Mouse (Mus musculus) heart, embryonic 11.5 days (tissue): Measurements from ENCODE around the gene Tnfsf11. TPM values are rescaled to one million over a fixed set of nuclear protein-coding genes. Genes with fewer than 3 reads are reported as not detected.

ENCODE experiments used
- ATAC-seq: fragments of 200-750 bp; cut with Nextera tagmentation; replicated peaks from 2 replicates; pipeline ENCODE4 v1.8.0; 2017; ENCODE audit warnings: moderate library complexity; ENCODE audit not compliant: insufficient number of reproducible peaks, low FRiP score, low TSS enrichment
- H3K27ac ChIP-seq: fragments of 300-500 bp; sonication (generic); 2 replicates; pipeline ENCODE4 v1.5.1; 2014; ENCODE audit warnings: mild to moderate bottlenecking, low read depth, low read length
- H3K27me3 ChIP-seq: fragments of 300-500 bp; sonication (generic); 2 replicates; pipeline ENCODE4 v1.6.1; 2014; ENCODE audit warnings: mild to moderate bottlenecking, low read length, mixed read lengths; ENCODE audit not compliant: control insufficient read depth, insufficient read depth
- H3K36me3 ChIP-seq: fragments of 300-500 bp; sonication (generic); 2 replicates; pipeline ENCODE4 v1.6.1; 2014; ENCODE audit warnings: mild to moderate bottlenecking, low read length, moderate library complexity, mixed read lengths; ENCODE audit not compliant: control insufficient read depth, insufficient read depth
- H3K4me1 ChIP-seq: fragments of 300-500 bp; sonication (generic); 2 replicates; pipeline ENCODE4 v1.6.1; 2014; ENCODE audit warnings: low read length; ENCODE audit not compliant: control insufficient read depth, insufficient read depth
- H3K4me2 ChIP-seq: fragments of 300-500 bp; sonication (generic); 2 replicates; pipeline ENCODE4 v1.6.1; 2014; ENCODE audit warnings: mild to moderate bottlenecking, moderate library complexity
- H3K4me3 ChIP-seq: fragments of 300-500 bp; sonication (generic); 2 replicates; pipeline ENCODE4 v1.5.1; 2014; ENCODE audit warnings: low read depth, low read length
- H3K9ac ChIP-seq: fragments of 300-500 bp; sonication (generic); 2 replicates; pipeline ENCODE4 v1.6.1; 2014; ENCODE audit warnings: mild to moderate bottlenecking, low read depth, low read length, moderate library complexity
- H3K9me3 ChIP-seq: fragments of 300-500 bp; sonication (generic); replicated peaks from 2 replicates; pipeline ENCODE4 v1.6.1; 2016; ENCODE audit warnings: low read length; ENCODE audit not compliant: control insufficient read depth
- WGBS: fragments of 180-500 bp; shearing (Covaris S2); extraction: QIAGEN DNeasy Blood & Tissue Kit; methylation state at CpG from one replicate; pipeline ENCODE4 v1.1.7; 2014; ENCODE audit not compliant: insufficient replicate concordance; 5-methylcytosine and 5-hydroxymethylcytosine counted together
- polyA plus RNA-seq: library from polyadenylated mRNA; unstranded; fragments of >200 nt; fragmentation: Nextera tagmentation; extraction: Ambion mirVana; gene quantifications from 2 replicates; pipeline ENCODE4 v1.2.1, GENCODE M21; 2014

The Tnfsf11 gene
- polyA plus RNA-seq, 1 experiment from 2014 or later = 0.31 TPM

DNA sequence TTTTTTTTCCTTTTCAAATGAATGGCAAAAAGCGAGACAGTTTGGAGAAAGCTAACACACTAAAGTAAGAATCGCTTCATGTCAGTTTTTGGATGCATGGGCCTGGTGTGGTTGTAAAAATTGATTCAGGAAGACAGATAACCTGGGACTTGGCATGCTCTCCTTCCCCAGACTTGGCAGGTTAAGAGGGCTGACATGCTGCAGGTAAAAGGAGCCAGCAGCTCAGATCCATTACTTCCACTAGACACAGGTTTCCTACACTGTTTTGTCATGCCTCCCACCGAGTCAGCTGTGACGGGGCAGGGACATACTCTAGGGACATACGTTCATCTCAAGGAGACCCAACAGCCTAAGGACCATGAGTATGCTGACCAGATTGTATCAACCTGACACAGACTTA is 33.0 kb downstream of the Tnfsf11 start:
- no peaks in the 10 kb centered on the region for H3K36me3 ChIP-seq
- no peak overlapping the region for H3K4me3 ChIP-seq
- no peak for ATAC-seq
- H3K27ac ChIP-seq = no peak overlapping the region
- 84% methylated on average over 5 of the region's 5 CpGs for WGBS
- no peak overlapping the region for H3K4me2 ChIP-seq
- no peak overlapping the region for H3K9ac ChIP-seq
- H3K4me1 ChIP-seq = no peaks in the 10 kb centered on the region
- H3K27me3 ChIP-seq = no peaks in the 10 kb centered on the region
- no peaks in the 10 kb centered on the region for H3K9me3 ChIP-seq

DNA sequence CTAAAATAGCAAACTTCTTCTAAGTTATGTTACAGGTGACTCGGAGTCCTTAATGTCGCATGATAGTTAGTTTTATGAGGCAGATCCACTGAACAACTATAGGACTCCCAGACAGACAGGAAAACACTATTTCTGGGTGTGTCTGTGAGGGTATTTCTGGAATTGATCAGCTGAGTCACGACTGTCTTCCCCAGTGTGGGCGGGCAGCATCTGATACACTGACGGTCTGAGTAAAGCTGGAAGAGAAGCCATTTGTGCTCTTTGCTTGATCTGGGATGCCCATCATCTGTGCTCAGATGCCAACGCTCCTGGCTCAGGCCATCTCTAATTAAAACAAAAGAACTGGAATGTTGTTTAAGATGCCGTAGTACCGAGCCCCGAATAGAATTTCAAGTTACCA is 33.7 kb downstream of the Tnfsf11 start:
- Histone ChIP-seq H3K36me3 (no peaks in the 10 kb centered on the region), H3K9me3 (no peaks in the 10 kb centered on the region), H3K4me2 (no peak overlapping the region), H3K4me1 (no peaks in the 10 kb centered on the region), H3K4me3 (no peak overlapping the region), H3K9ac (no peak overlapping the region), H3K27me3 (no peaks in the 10 kb centered on the region), H3K27ac (no peak overlapping the region)
- WGBS = 82% methylated on average over 9 of the region's 9 CpGs
- ATAC-seq = no peak

DNA sequence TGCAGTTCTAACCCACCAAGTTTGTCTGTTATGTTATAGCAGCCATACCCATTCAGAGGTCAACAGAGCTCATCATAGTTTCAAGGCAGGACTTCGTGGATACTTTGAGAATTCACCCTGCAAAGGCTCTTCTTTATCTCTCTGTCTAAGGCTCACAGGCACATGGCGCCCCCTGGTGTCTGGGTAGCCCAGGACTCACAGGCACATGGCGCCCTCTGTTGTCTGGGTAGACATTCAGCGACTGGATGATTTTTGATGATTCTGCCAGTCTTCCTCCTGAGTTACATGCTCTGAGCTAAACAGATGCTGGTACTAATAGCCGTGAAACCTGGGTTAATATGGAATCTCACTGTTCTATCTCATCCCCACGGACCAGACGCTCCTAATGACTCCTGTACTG is 34.3 kb downstream of the Tnfsf11 start:
- Histone ChIP-seq H3K27ac (no peak overlapping the region), H3K36me3 (no peaks in the 10 kb centered on the region), H3K4me1 (no peaks in the 10 kb centered on the region), H3K4me2 (no peak overlapping the region), H3K4me3 (no peak overlapping the region), H3K9ac (no peak overlapping the region), H3K27me3 (no peaks in the 10 kb centered on the region), H3K9me3 (no peaks in the 10 kb centered on the region)
- WGBS = 69% methylated on average over 7 of the region's 7 CpGs
- no peak for ATAC-seq

DNA sequence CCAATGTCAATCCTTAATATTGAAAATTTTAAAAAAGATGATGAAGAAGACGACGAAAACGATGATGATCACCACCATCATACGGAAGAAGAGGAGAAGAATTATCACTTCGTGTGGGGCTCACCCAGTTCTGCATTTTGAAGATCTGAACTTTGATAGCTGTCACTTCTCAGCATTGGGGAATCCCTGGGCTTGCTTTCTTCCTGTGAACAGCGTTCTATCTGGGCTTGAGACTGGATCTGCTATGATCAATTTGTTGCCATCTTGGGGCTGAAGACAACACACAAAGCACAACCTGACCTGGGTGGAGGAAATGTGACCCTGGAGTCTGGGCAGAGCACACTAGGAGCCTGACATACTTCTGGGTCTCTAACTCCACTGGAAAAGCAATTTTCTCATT is 43.0 kb downstream of the Tnfsf11 start:
- 83% methylated on average over 6 of the region's 6 CpGs for WGBS
- H3K27me3 ChIP-seq = no peaks in the 10 kb centered on the region
- H3K27ac ChIP-seq = no peak overlapping the region
- peaks cover 7% of the 10 kb centered on the region; the same call in 1 of the 2 replicates for H3K4me1 ChIP-seq
- H3K9me3 ChIP-seq = no peaks in the 10 kb centered on the region
- no peak overlapping the region for H3K9ac ChIP-seq
- H3K36me3 ChIP-seq = no peaks in the 10 kb centered on the region
- no peak for ATAC-seq
- H3K4me2 ChIP-seq = no peak overlapping the region
- no peak overlapping the region for H3K4me3 ChIP-seq

- peaks cover 7% of the 10 kb centered on the region; the same call in 1 of the 2 replicates for H3K4me1 ChIP-seq
- 64% methylated on average over 7 of the region's 7 CpGs for WGBS
- ATAC-seq = no peak
- no peak overlapping the region for H3K4me2 ChIP-seq
- no peak overlapping the region for H3K4me3 ChIP-seq
- no peak overlapping the region for H3K27ac ChIP-seq
- H3K36me3 ChIP-seq = no peaks in the 10 kb centered on the region
- no peaks in the 10 kb centered on the region for H3K27me3 ChIP-seq
- H3K9ac ChIP-seq = no peak overlapping the region
- no peaks in the 10 kb centered on the region for H3K9me3 ChIP-seq
Measured at GRCm38 (mm10) chr14:78262596-78262995, 45.2 kb downstream of the Tnfsf11 start.

GRCm38 (mm10) chr14:78261246-78261645 is 46.6 kb downstream of the Tnfsf11 start:
- H3K27me3 ChIP-seq = no peaks in the 10 kb centered on the region
- H3K4me1 ChIP-seq = peaks cover 7% of the 10 kb centered on the region; the same call in 1 of the 2 replicates
- ATAC-seq = no peak
- H3K9ac ChIP-seq = no peak overlapping the region
- WGBS = 46% methylated on average over 7 of the region's 7 CpGs
- no peak overlapping the region; the same call in 1 of the 2 replicates for H3K4me2 ChIP-seq
- H3K9me3 ChIP-seq = no peaks in the 10 kb centered on the region
- no peak overlapping the region for H3K27ac ChIP-seq
- H3K4me3 ChIP-seq = no peak overlapping the region
- H3K36me3 ChIP-seq = no peaks in the 10 kb centered on the region

DNA sequence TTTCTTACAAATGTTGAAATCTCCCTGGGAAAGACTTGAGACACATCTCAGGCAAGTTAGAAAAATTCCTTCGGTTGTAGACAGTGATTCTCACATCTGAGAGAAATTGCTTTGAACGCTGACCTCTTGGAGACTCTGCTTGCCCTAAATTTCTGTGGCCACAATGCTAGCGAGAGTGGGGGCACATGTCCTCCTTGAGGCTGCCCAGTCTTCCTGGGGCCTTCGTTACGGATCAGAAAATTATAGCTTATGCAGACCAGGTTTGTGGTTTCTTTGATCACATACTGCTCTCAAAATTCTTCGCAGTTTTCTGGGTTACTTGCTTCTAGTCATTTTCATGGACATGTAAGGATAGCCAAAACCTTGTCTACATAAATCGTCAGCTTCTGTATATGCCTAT is 53.8 kb downstream of the Tnfsf11 start:
- Histone ChIP-seq H3K27me3 (no peaks in the 10 kb centered on the region), H3K9ac (no peak overlapping the region), H3K4me1 (no peaks in the 10 kb centered on the region), H3K4me2 (no peak overlapping the region), H3K4me3 (no peak overlapping the region), H3K36me3 (no peaks in the 10 kb centered on the region), H3K27ac (no peak overlapping the region), H3K9me3 (no peaks in the 10 kb centered on the region)
- WGBS = 80% methylated on average over 7 of the region's 7 CpGs
- ATAC-seq = no peak

DNA sequence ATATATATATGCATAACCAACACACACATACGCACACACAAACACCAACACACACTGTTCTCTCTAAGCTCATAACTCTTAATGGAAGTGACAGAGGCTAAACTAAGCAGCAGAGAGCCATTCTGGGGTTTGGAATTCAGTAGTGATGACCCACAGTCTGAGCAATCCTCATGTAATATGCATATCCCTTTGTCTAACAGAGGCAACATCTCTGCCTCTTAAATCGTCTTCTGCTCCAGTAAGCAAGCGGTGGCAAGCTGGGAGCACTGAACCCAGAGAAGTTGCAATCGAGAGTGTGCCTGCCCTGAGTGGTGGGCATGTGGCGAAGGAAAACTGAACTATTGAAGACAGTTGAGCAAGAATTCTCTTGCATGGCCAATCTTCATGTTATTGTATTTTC is 61.2 kb downstream of the Tnfsf11 start:
- Histone ChIP-seq H3K9ac (no peak overlapping the region), H3K4me3 (no peak overlapping the region), H3K9me3 (no peaks in the 10 kb centered on the region), H3K4me2 (no peak overlapping the region), H3K4me1 (no peaks in the 10 kb centered on the region), H3K36me3 (no peaks in the 10 kb centered on the region), H3K27ac (no peak overlapping the region), H3K27me3 (no peaks in the 10 kb centered on the region)
- WGBS = 81% methylated on average over 5 of the region's 5 CpGs
- ATAC-seq = no peak

DNA sequence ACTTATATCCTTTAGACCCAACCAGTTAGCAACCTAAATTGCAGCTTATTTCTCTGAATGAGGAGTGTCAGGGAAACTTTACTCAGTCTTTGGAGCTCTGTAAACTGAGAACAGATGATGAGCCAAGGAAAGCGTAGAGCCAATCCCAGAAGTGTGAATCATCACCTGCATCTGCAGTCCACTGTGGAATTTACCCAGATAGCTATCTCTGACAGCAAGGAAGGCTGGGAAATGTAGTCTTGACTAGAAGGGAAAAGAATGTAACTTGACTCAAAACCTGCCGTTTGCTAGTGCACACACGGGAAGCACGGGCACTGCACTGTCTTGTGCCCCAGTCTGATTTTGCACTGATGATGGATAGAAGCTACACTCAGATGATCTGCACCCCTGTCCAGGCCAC is 63.0 kb downstream of the Tnfsf11 start:
- Histone ChIP-seq H3K27ac (no peak overlapping the region), H3K4me3 (no peak overlapping the region), H3K4me1 (no peaks in the 10 kb centered on the region), H3K27me3 (no peaks in the 10 kb centered on the region), H3K9ac (no peak overlapping the region), H3K36me3 (no peaks in the 10 kb centered on the region), H3K9me3 (no peaks in the 10 kb centered on the region), H3K4me2 (no peak overlapping the region)
- ATAC-seq = no peak
- 61% methylated on average over 4 of the region's 4 CpGs for WGBS
